Mouse (Mus musculus): Measurements from ENCODE around the gene Stk36.

The Stk36 gene

GRCm38 (mm10) chr1:74601267-74601962 is at the start of gene Stk36, which contains the start of gene Rnf25:
Gene Stk36, plus strand, starts transcription at chr1:74601445.
Gene Rnf25, minus strand, starts transcription at chr1:74601397.
- WGBS, result 7% methylated on average over 25 of the region's 25 CpGs

GRCm38 (mm10) chr1:74559061-74559460 is 42.2 kb upstream of the Stk36 start:
- WGBS, result 90% methylated on average over 5 of the region's 5 CpGs

- WGBS, result 75% methylated on average over 6 of the region's 6 CpGs
Observed at GRCm38 (mm10) chr1:74565834-74566233, 35.4 kb upstream of the Stk36 start.

GRCm38 (mm10) chr1:74569739-74570719 is 31.2 kb upstream of the Stk36 start:
- 82% methylated on average over 29 of the region's 29 CpGs for WGBS

- WGBS, result 79% methylated on average over 3 of the region's 3 CpGs
Observed at GRCm38 (mm10) chr1:74582621-74583020, 18.6 kb upstream of the Stk36 start.

- 59% methylated on average over 3 of the region's 3 CpGs for WGBS
Observed at GRCm38 (mm10) chr1:74584616-74585398, 16.4 kb upstream of the Stk36 start.

GRCm38 (mm10) chr1:74587233-74587772 is 13.9 kb upstream of the Stk36 start:
- under 1% methylated on average over 24 of the region's 24 CpGs for WGBS

- under 1% methylated on average over 48 of the region's 48 CpGs for WGBS
Observed at GRCm38 (mm10) chr1:74587773-74588445, 13.3 kb upstream of the Stk36 start, which contains the start of the genes Zfp142 and Bcs1l. Gene Zfp142, minus strand, starts transcription at chr1:74588246. Gene Bcs1l, plus strand, starts transcription at chr1:74588289.

- 79% methylated on average over 8 of the region's 8 CpGs for WGBS
Observed at GRCm38 (mm10) chr1:74594434-74594833, 6.8 kb upstream of the Stk36 start.

- WGBS, result 6% methylated on average over 26 of the region's 26 CpGs
Observed at GRCm38 (mm10) chr1:74600501-74601266, 561 bp upstream of the Stk36 start.

- WGBS, result 100% methylated on average over 1 of the region's 1 CpGs
Observed at GRCm38 (mm10) chr1:74624183-74624582, 22.9 kb downstream of the Stk36 start.

GRCm38 (mm10) chr1:74626076-74626475 is 24.8 kb downstream of the Stk36 start:
- 91% methylated on average over 4 of the region's 4 CpGs for WGBS

GRCm38 (mm10) chr1:74628001-74628400 is 26.8 kb downstream of the Stk36 start:
- WGBS, result 75% methylated on average over 7 of the region's 7 CpGs

GRCm38 (mm10) chr1:74632734-74633133 is 31.5 kb downstream of the Stk36 start:
- WGBS, result 90% methylated on average over 4 of the region's 4 CpGs

- 77% methylated on average over 2 of the region's 2 CpGs for WGBS
Observed at GRCm38 (mm10) chr1:74643524-74643923, 42.3 kb downstream of the Stk36 start.

GRCm38 (mm10) chr1:74661448-74662195 is 60.4 kb downstream of the Stk36 start, which contains the start of gene Ttll4:
Gene Ttll4, plus strand, starts transcription at chr1:74661745.
- WGBS, result under 1% methylated on average over 62 of the region's 66 CpGs

- 8% methylated on average over 13 of the region's 13 CpGs for WGBS
Observed at GRCm38 (mm10) chr1:74662253-74662865, 61.1 kb downstream of the Stk36 start.

- WGBS, result 52% methylated on average over 6 of the region's 6 CpGs
Observed at GRCm38 (mm10) chr1:74665153-74665552, 63.9 kb downstream of the Stk36 start.

GRCm38 (mm10) chr1:74668371-74668770 is 67.1 kb downstream of the Stk36 start:
- 93% methylated on average over 3 of the region's 3 CpGs for WGBS

All from cerebral cortex, adult 2 months (tissue).